ENCODE assay signal across 10 mouse cellular contexts in the genomic region with DNA sequence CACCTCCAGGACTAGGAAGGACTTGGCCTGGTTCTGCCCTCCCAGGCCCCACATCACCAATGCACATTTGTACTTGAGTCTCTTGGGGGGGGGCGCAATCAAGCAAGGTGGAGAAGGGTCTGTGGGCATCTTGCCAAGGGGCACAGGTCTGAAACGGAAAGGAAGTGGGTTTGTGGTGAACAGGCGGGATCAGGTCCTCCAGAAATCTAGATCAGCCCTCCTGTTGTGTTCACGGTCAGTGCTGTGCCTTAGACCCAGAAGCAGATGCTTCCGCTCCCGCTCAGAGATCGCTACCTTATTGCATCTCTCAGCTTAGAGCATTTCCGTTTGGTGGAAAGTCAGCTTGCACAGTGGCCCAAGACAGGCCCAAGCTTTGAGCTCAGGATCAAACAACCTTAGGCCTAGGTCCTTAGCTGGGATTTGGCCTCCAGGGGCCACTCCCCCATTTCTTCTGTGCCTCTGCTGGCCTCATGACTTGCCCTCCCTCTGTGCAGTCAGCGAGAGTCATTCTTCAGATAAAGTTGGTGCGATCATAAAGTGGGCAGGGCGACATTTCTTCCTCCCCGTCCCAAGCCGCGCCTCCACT. TPM values are rescaled to one million over a fixed set of nuclear protein-coding genes. Genes with fewer than 3 reads are reported as not detected.
DNase-seq lines count a peak whose midpoint lies in the region; ATAC-seq and TF ChIP-seq lines count a peak whose summit lies in the region.
"Had no signal": no experiment of that assay in that cellular context is flagged by ENCODE, and none has a peak within 500 bp of the region (broad histone marks: within the 10 kb centered on the region; RNA-seq: fewer than 3 reads in every experiment).

No protein-coding gene starts in this region.

- peak overlapping the region; percentile 18 for H3K4me2 ChIP-seq in heart, postnatal 0 days (ENCODE audit: low read depth, low read length)
- H3K4me2 ChIP-seq: midbrain, embryonic 13.5 days had no signal

- no peak overlapping the region for H3K4me3 ChIP-seq in heart, postnatal 0 days (ENCODE audit: low read depth, low read length)
- H3K4me3 ChIP-seq: midbrain, embryonic 13.5 days had no signal

- 36% methylated on average over 14 of the region's 14 CpGs for WGBS in heart, postnatal 0 days

- H3K27ac ChIP-seq in heart, postnatal 0 days (ENCODE audit: low read depth) = no peak overlapping the region; the same call in 1 of the 2 replicates
- H3K27ac ChIP-seq: midbrain, embryonic 13.5 days had no signal

- no peaks in the 10 kb centered on the region for H3K27me3 ChIP-seq in heart, postnatal 0 days (ENCODE audit: control insufficient read depth, insufficient read depth, low read length)

- TF ChIP-seq EP300 in heart, postnatal 0 days (IDR thresholded peaks at IDR 0.05; ENCODE audit: low read depth) = no peak

- H3K9ac ChIP-seq in heart, postnatal 0 days (replicated peaks; ENCODE audit: low read depth, low read length) = no peak overlapping the region

- no peaks in the 10 kb centered on the region for H3K36me3 ChIP-seq in heart, postnatal 0 days (replicated peaks; ENCODE audit: control insufficient read depth, insufficient read depth, low read length)
- H3K36me3 ChIP-seq: midbrain, embryonic 13.5 days had no signal

- peak; percentile 56 for DNase-seq in heart, postnatal 0 days (ENCODE audit: low spot score)
- DNase-seq in heart, adult 18-20 months = no peak
- no peak for DNase-seq in right cerebral cortex, postnatal 25 days
- no peak for DNase-seq in cerebellum, postnatal 4 days (ENCODE audit: low spot score in 2 of 2)
- DNase-seq in frontal cortex, adult 2 months (ENCODE audit: extremely low spot score in 1 of 2, low spot score in 1 of 2) = no peak
- DNase-seq: cerebellum, adult 11 months had no signal

- ATAC-seq in heart, postnatal 0 days (ENCODE audit: insufficient read depth, low read depth) = peak; percentile 37; the same call in 1 of the 2 replicates
- ATAC-seq in CD4-positive, CD25-positive, alpha-beta regulatory T cell, adult 4 months = peak; percentile 72
- ATAC-seq in hematopoietic stem cell, adult 5-6 weeks (replicated peaks in 1 of 2; ENCODE audit: insufficient read depth in 1 of 2, low FRiP score in 2 of 2, low TSS enrichment in 1 of 2, low read depth in 1 of 2, poor library complexity in 2 of 2, severe bottlenecking in 2 of 2) = peak; percentile 90 to 91
- ATAC-seq in neutrophil, adult 5-6 weeks (ENCODE audit: extremely low read depth, insufficient number of reproducible peaks, low FRiP score, poor library complexity, severe bottlenecking) = peak; percentile 42; the same call in 1 of the 2 replicates
- ATAC-seq: midbrain, embryonic 13.5 days had no signal

- TF ChIP-seq CTCF in heart, postnatal 0 days (IDR thresholded peaks at IDR 0.05; ENCODE audit: low read depth) = no peak

- H3K9me3 ChIP-seq in heart, postnatal 0 days (replicated peaks; ENCODE audit: control insufficient read depth, low read length) = no peaks in the 10 kb centered on the region
- H3K9me3 ChIP-seq: midbrain, embryonic 13.5 days had no signal

- peaks cover 37% of the 10 kb centered on the region for H3K4me1 ChIP-seq in heart, postnatal 0 days (ENCODE audit: control insufficient read depth, insufficient read depth)
- H3K4me1 ChIP-seq: midbrain, embryonic 13.5 days had no signal

RNA-seq across cellular contexts. Expression of a gene that starts 19.6 kb away (rescaled TPM):
- total RNA-seq in heart, postnatal 0 days (2014; rRNA removed; ENCODE audit: low replicate concordance) = not detected in 2 replicates
- polyA plus RNA-seq in heart, postnatal 0 days (2015; fragmentation: Nextera tagmentation; extraction: Ambion mirVana) = 0.71 and 0.88 TPM in 2 replicates
- total RNA-seq in heart, adult 18-20 months (2021) = 1 to 10 TPM in 1 of 2 experiments, under 1 TPM in 1; 0.69 to 1.1 TPM
- polyA plus RNA-seq in CD4-positive, CD25-positive, alpha-beta regulatory T cell, adult 4 months (2017; shearing (Covaris generic)) = under 1 TPM in 1 of 2 experiments, not detected in 1; 0.22 TPM
- 5.0 and 9.5 TPM in 2 replicates for total RNA-seq in hematopoietic stem cell, adult 5-6 weeks (2017)
- 5.2 and 7.1 TPM in 2 replicates for total RNA-seq in neutrophil, adult 5-6 weeks (2017)
- 2.1 and 2.2 TPM in 2 replicates for polyA plus RNA-seq in frontal cortex, adult 2 months (2012; rRNA removed)

RNA-seq across cellular contexts. Expression of a gene that starts 22.9 kb away (rescaled TPM):
- 45.0 and 93.1 TPM in 2 replicates for total RNA-seq in heart, postnatal 0 days (2014; rRNA removed; ENCODE audit: low replicate concordance)
- polyA plus RNA-seq in heart, postnatal 0 days (2015; fragmentation: Nextera tagmentation; extraction: Ambion mirVana) = 61.7 and 62.0 TPM in 2 replicates
- 10 to 100 TPM; 47.2 to 58.4 TPM for total RNA-seq in heart, adult 18-20 months (2021)
- 100 to 1,000 TPM; 106 to 135 TPM for polyA plus RNA-seq in CD4-positive, CD25-positive, alpha-beta regulatory T cell, adult 4 months (2017; shearing (Covaris generic))
- total RNA-seq in hematopoietic stem cell, adult 5-6 weeks (2017) = 1,843 and 2,010 TPM in 2 replicates
- total RNA-seq in neutrophil, adult 5-6 weeks (2017) = 219 and 235 TPM in 2 replicates
- polyA plus RNA-seq in frontal cortex, adult 2 months (2012; rRNA removed) = 126 and 145 TPM in 2 replicates

Comparison
In these comparisons a context has a peak if more than half of its experiments do, and no peak if none do; other contexts are left out.
1. ATAC-seq: peak in every context shown above with its lines; median percentile 90 in hematopoietic stem cell, adult 5-6 weeks; 72 in CD4-positive, CD25-positive, alpha-beta regulatory T cell, adult 4 months; 42 in neutrophil, adult 5-6 weeks; 37 in heart, postnatal 0 days.